Mouse (Mus musculus) midbrain, embryonic 15.5 days (tissue): ENCODE data around the gene Abat. TPM values are rescaled to one million over a fixed set of nuclear protein-coding genes. Genes with fewer than 3 reads are reported as not detected.
A peak's percentile ranks its signal among the peaks of the same experiment; 100 is the strongest.
"Not testable (repeated sequence)": the region's sequence is repeated elsewhere in the genome, so short reads cannot be mapped to it uniquely, and the experiment has no call there.

Experiments used
- ATAC-seq: fragments of 200-750 bp; cut with Nextera tagmentation; replicated peaks from 2 replicates; pipeline ENCODE4 v1.8.0; 2017; ENCODE audit warnings: moderate TSS enrichment
- H3K27ac ChIP-seq: fragments of 300-500 bp; sonication (generic); 2 replicates; pipeline ENCODE4 v1.5.1; 2015; ENCODE audit warnings: mild to moderate bottlenecking, inconsistent platforms
- H3K27me3 ChIP-seq: fragments of 300-500 bp; sonication (generic); replicated peaks from 2 replicates; pipeline ENCODE4 v1.6.1; 2015; ENCODE audit warnings: inconsistent platforms
- H3K36me3 ChIP-seq: fragments of 300-500 bp; sonication (generic); replicated peaks from 2 replicates; pipeline ENCODE4 v1.6.1; 2015; ENCODE audit warnings: inconsistent platforms
- H3K4me1 ChIP-seq: fragments of 300-500 bp; sonication (generic); 2 replicates; pipeline ENCODE4 v1.6.1; 2015; ENCODE audit warnings: inconsistent platforms
- H3K4me2 ChIP-seq: fragments of 300-500 bp; sonication (generic); 2 replicates; pipeline ENCODE4 v1.6.1; 2015; ENCODE audit warnings: inconsistent platforms, mild to moderate bottlenecking, moderate library complexity
- H3K4me3 ChIP-seq: fragments of 300-500 bp; sonication (generic); 2 replicates; pipeline ENCODE4 v1.5.1; 2015; ENCODE audit warnings: mild to moderate bottlenecking, inconsistent platforms
- H3K9ac ChIP-seq: fragments of 300-500 bp; sonication (generic); 2 replicates; pipeline ENCODE4 v1.6.1; 2015; ENCODE audit warnings: mild to moderate bottlenecking, inconsistent platforms
- H3K9me3 ChIP-seq: fragments of 300-500 bp; sonication (generic); 2 replicates; pipeline ENCODE4 v1.6.1; 2016; ENCODE audit warnings: inconsistent platforms
- WGBS: fragments of 180-500 bp; shearing (Covaris S2); methylation state at CpG from one replicate; pipeline ENCODE4 v1.1.7; 2015; ENCODE audit warnings: mixed read lengths; 5-methylcytosine and 5-hydroxymethylcytosine counted together
- polyA plus RNA-seq: library from polyadenylated mRNA; unstranded; fragments of >200 nt; fragmentation: Nextera tagmentation; extraction: Ambion mirVana; gene quantifications from 2 replicates; pipeline ENCODE4 v1.2.1, GENCODE M21; 2015

Abat gene
- polyA plus RNA-seq, 1 experiment from 2014 or later: 69.4 TPM

- Histone ChIP-seq H3K4me1 (peaks cover 13% of the 10 kb centered on the region), H3K27me3 (no peaks in the 10 kb centered on the region), H3K4me2 (no peak overlapping the region), H3K36me3 (no peaks in the 10 kb centered on the region), H3K27ac (no peak overlapping the region), H3K9me3 (no peaks in the 10 kb centered on the region), H3K9ac (no peak overlapping the region), H3K4me3 (no peak overlapping the region)
- WGBS: 87% methylated on average over 11 of the region's 11 CpGs
- ATAC-seq: no peak
These were observed 21.4 kb downstream of the Abat start for GRCm38 (mm10) chr16:8534466-8535200.

- WGBS: 78% methylated on average over 6 of the region's 6 CpGs
- no peaks in the 10 kb centered on the region for H3K36me3 ChIP-seq
- H3K27me3 ChIP-seq: no peaks in the 10 kb centered on the region
- no peak overlapping the region for H3K4me3 ChIP-seq
- H3K4me2 ChIP-seq: no peak overlapping the region
- H3K4me1 ChIP-seq: peaks cover 20% of the 10 kb centered on the region
- no peaks in the 10 kb centered on the region for H3K9me3 ChIP-seq
- no peak overlapping the region for H3K27ac ChIP-seq
- H3K9ac ChIP-seq: no peak overlapping the region
- no peak for ATAC-seq
These were observed 22.2 kb downstream of the Abat start for GRCm38 (mm10) chr16:8535411-8535810.

- Histone ChIP-seq H3K27me3 (no peaks in the 10 kb centered on the region), H3K9ac (no peak overlapping the region), H3K36me3 (no peaks in the 10 kb centered on the region), H3K27ac (peak overlapping the region; percentile 86), H3K4me3 (no peak overlapping the region), H3K4me2 (peak overlapping the region; percentile 26), H3K9me3 (no peaks in the 10 kb centered on the region), H3K4me1 (peaks cover 31% of the 10 kb centered on the region)
- 15% methylated on average over 9 of the region's 9 CpGs for WGBS
- ATAC-seq: peak; percentile 90
These were observed 26.1 kb downstream of the Abat start for GRCm38 (mm10) chr16:8539150-8539865.

- H3K9ac ChIP-seq: no peak overlapping the region
- 48% methylated on average over 3 of the region's 3 CpGs for WGBS
- H3K27ac ChIP-seq: peak overlapping the region; percentile 86
These were observed 27.7 kb downstream of the Abat start for GRCm38 (mm10) chr16:8540859-8541314.

GRCm38 (mm10) chr16:8547836-8548235 is 34.6 kb downstream of the Abat start:
- 94% methylated on average over 2 of the region's 2 CpGs for WGBS
- Histone ChIP-seq H3K4me1 (no peaks in the 10 kb centered on the region), H3K9me3 (no peaks in the 10 kb centered on the region), H3K9ac (no peak overlapping the region), H3K27ac (no peak overlapping the region), H3K36me3 (0 out of 2 replicates have a peak, but pooled peaks cover 4% of the 10 kb centered on the region), H3K4me2 (no peak overlapping the region), H3K27me3 (no peaks in the 10 kb centered on the region), H3K4me3 (no peak overlapping the region)
- ATAC-seq: no peak

More at GRCm38 (mm10) chr16:8540859-8541314, 27.7 kb downstream of the Abat start:
- Histone ChIP-seq H3K27me3 (no peaks in the 10 kb centered on the region), H3K4me1 (peaks cover 31% of the 10 kb centered on the region), H3K4me2 (peak overlapping the region; percentile 24), H3K9me3 (no peaks in the 10 kb centered on the region), H3K4me3 (no peak overlapping the region), H3K36me3 (no peaks in the 10 kb centered on the region)
- ATAC-seq: peak; percentile 69

GRCm38 (mm10) chr16:8549506-8549905 is 36.3 kb downstream of the Abat start:
- no peak overlapping the region for H3K9ac ChIP-seq
- H3K27me3 ChIP-seq: no peaks in the 10 kb centered on the region
- H3K27ac ChIP-seq: no peak overlapping the region
- H3K9me3 ChIP-seq: no peaks in the 10 kb centered on the region
- H3K36me3 ChIP-seq: 0 out of 2 replicates have a peak, but pooled peaks cover 4% of the 10 kb centered on the region
- ATAC-seq: no peak
- WGBS: 73% methylated on average over 9 of the region's 9 CpGs
- H3K4me3 ChIP-seq: no peak overlapping the region
- H3K4me2 ChIP-seq: no peak overlapping the region
- no peaks in the 10 kb centered on the region for H3K4me1 ChIP-seq

- no peaks in the 10 kb centered on the region for H3K36me3 ChIP-seq
- H3K4me3 ChIP-seq: no peak overlapping the region
These were observed 41.1 kb downstream of the Abat start for GRCm38 (mm10) chr16:8554351-8554750.

GRCm38 (mm10) chr16:8554751-8555150 is 41.5 kb downstream of the Abat start:
- not testable (repeated sequence) for H3K36me3 ChIP-seq, H3K9ac ChIP-seq, H3K27ac ChIP-seq, ATAC-seq, H3K9me3 ChIP-seq, H3K4me3 ChIP-seq, H3K27me3 ChIP-seq, H3K4me1 ChIP-seq, H3K4me2 ChIP-seq
- 96% methylated on average over 2 of the region's 2 CpGs for WGBS

More at GRCm38 (mm10) chr16:8554351-8554750, 41.1 kb downstream of the Abat start:
- no peak overlapping the region for H3K9ac ChIP-seq
- no peaks in the 10 kb centered on the region; the same call in 1 of the 2 replicates for H3K9me3 ChIP-seq
- no peak for ATAC-seq
- H3K27ac ChIP-seq: no peak overlapping the region
- H3K27me3 ChIP-seq: no peaks in the 10 kb centered on the region
- H3K4me2 ChIP-seq: no peak overlapping the region
- no peaks in the 10 kb centered on the region for H3K4me1 ChIP-seq
- 86% methylated on average over 3 of the region's 3 CpGs for WGBS

- not testable (repeated sequence) for H3K4me1 ChIP-seq, H3K9me3 ChIP-seq, H3K36me3 ChIP-seq, H3K9ac ChIP-seq, H3K4me3 ChIP-seq, H3K27ac ChIP-seq, H3K4me2 ChIP-seq, ATAC-seq, H3K27me3 ChIP-seq
- 77% methylated on average over 3 of the region's 3 CpGs for WGBS
These were observed 42.1 kb downstream of the Abat start for GRCm38 (mm10) chr16:8555371-8555770.

- Histone ChIP-seq H3K9me3 (peaks cover 4% of the 10 kb centered on the region; the same call in 1 of the 2 replicates), H3K36me3 (no peaks in the 10 kb centered on the region), H3K4me2 (no peak overlapping the region), H3K4me3 (no peak overlapping the region), H3K4me1 (no peaks in the 10 kb centered on the region), H3K27ac (no peak overlapping the region), H3K27me3 (no peaks in the 10 kb centered on the region), H3K9ac (no peak overlapping the region)
- ATAC-seq: no peak
- whole genome bisulfite sequencing: 94% methylated on average over 17 of the region's 17 CpGs
These were observed 46.9 kb downstream of the Abat start for GRCm38 (mm10) chr16:8560079-8560478.

- not testable (repeated sequence) for H3K4me2 ChIP-seq, H3K36me3 ChIP-seq, H3K9me3 ChIP-seq, H3K4me1 ChIP-seq, H3K27me3 ChIP-seq, H3K4me3 ChIP-seq, H3K9ac ChIP-seq, H3K27ac ChIP-seq, ATAC-seq
- WGBS: 37% methylated on average over 4 of the region's 4 CpGs
These were observed 47.9 kb downstream of the Abat start for GRCm38 (mm10) chr16:8561101-8561500.

- not testable (repeated sequence) for H3K27me3 ChIP-seq, H3K4me3 ChIP-seq, H3K9me3 ChIP-seq, H3K4me2 ChIP-seq, H3K9ac ChIP-seq, H3K36me3 ChIP-seq, H3K27ac ChIP-seq, ATAC-seq
- H3K4me1 ChIP-seq: peaks cover 13% of the 10 kb centered on the region
- 35% methylated on average over 4 of the region's 4 CpGs for WGBS
These were observed 48.6 kb downstream of the Abat start for GRCm38 (mm10) chr16:8561856-8562255.
